Mouse (Mus musculus): ENCODE data around the gene Atp6v0a4. TPM values are rescaled to one million over a fixed set of nuclear protein-coding genes. Genes with fewer than 3 reads are reported as not detected.

Atp6v0a4 gene
- polyA plus RNA-seq, 1 experiment from 2014 or later = not detected

DNA sequence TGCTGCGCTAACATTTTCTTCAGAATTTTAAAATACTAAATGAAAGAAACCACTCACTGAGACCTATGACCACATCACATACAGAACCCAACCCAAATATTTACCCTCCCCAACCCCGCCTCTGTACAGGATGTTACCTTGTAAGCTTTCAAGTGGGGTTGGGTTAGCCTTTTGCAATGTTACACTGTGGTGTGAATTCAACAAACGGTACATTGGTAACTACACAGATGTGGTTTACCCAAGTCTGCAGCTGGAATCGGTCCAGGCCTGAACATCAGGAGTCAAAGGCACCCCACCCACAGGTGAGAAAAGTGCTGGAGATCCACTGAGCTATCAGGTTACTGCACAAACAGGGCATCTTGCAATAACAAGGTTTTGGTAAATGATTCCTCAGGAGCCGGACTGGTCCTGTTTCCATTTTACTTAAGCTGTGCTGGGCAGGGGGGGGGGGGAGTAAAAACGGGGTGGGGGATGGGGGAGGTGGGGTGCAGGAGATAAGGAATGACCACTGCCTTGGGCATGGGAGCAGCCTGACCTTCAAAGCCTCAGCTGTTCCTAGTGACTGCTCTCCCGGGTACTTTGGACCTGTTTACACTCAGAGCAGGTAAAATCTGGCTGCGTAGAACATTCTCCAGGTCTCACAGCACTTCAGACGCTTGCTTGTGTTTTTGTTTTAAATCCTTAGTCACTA, 3.6 kb downstream of the Atp6v0a4 start:
- H3K4me2 ChIP-seq (ENCODE audit: low read length) = no peak overlapping the region
- H3K9me3 ChIP-seq (ENCODE audit: control insufficient read depth, low read length) = no peaks in the 10 kb centered on the region
- H3K27ac ChIP-seq (replicated peaks; ENCODE audit: low read depth, low read length) = no peak overlapping the region
- no peaks in the 10 kb centered on the region for H3K27me3 ChIP-seq (ENCODE audit: control insufficient read depth, insufficient read depth, low read length)
- H3K9ac ChIP-seq (replicated peaks; ENCODE audit: low read length) = no peak overlapping the region
- H3K36me3 ChIP-seq (ENCODE audit: control insufficient read depth, insufficient read depth, low read length) = peaks cover 19% of the 10 kb centered on the region
- no peak for DNase-seq
- H3K4me1 ChIP-seq (ENCODE audit: control insufficient read depth, insufficient read depth, low read length) = no peaks in the 10 kb centered on the region
- no peak overlapping the region for H3K4me3 ChIP-seq (replicated peaks; ENCODE audit: low read depth, low read length)
- ATAC-seq (ENCODE audit: low FRiP score, low TSS enrichment) = no peak
- WGBS = 84% methylated on average over 9 of the region's 9 CpGs

DNA sequence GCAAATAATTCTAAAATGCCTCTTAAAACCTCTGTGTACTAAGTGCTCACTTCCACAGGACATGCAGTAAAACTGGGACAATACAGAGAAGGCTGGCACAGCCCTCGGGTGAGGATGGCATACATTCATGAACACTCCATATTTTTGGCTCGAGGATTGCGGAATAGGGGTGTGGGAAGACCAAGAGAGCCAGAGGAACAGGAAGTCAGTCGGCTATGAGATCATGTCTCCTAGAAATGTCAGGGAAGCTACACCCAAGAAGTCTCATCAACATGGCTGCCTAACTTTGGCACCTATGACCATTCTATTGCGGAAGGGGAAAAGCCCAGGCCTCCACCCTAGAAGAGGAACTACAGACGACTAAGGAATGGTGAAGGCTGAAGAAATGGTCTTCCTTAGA, 6.0 kb downstream of the Atp6v0a4 start:
- Histone ChIP-seq H3K9me3 (ENCODE audit: control insufficient read depth, low read length) (no peaks in the 10 kb centered on the region), H3K4me1 (ENCODE audit: control insufficient read depth, insufficient read depth, low read length) (no peaks in the 10 kb centered on the region), H3K4me3 (replicated peaks; ENCODE audit: low read depth, low read length) (no peak overlapping the region), H3K9ac (replicated peaks; ENCODE audit: low read length) (no peak overlapping the region), H3K4me2 (ENCODE audit: low read length) (no peak overlapping the region), H3K27ac (replicated peaks; ENCODE audit: low read depth, low read length) (no peak overlapping the region), H3K27me3 (ENCODE audit: control insufficient read depth, insufficient read depth, low read length) (no peaks in the 10 kb centered on the region), H3K36me3 (ENCODE audit: control insufficient read depth, insufficient read depth, low read length) (no peaks in the 10 kb centered on the region)
- 94% methylated on average over 6 of the region's 6 CpGs for WGBS
- ATAC-seq (ENCODE audit: low FRiP score, low TSS enrichment) (no peak), DNase-seq (no peak)

DNA sequence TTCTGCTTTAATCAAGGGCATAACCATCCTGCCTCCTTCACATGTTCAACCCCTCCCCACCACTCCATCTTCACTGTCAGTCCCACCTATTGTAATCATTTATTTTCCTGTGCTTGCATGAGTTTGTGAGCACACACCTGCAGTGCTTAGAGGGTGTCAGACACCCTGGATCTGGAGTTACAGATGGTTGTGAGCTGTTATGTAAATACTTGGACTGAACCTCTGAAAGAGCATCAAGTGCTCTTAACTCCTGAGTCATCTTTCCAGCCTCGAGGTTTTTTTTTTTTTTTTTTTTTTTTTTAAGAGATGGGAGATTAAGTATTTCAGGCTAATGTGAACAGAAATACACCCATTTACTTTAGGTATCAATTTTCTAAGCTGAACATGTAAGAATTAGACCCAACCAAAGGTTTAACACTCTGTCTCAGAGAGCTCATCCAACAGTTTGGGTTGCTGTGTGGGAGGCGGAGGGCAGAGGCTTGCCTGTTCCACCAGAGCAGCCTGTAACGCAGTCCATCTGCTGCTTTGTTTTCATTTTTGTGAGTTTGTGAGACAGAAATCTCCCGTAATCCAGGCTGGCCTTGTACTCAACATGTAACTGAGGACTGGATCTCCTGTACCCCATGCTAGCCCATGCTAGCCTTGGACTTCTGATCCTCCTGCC, 8.1 kb downstream of the Atp6v0a4 start:
- Histone ChIP-seq H3K9ac (replicated peaks; ENCODE audit: low read length) (no peak overlapping the region), H3K4me1 (ENCODE audit: control insufficient read depth, insufficient read depth, low read length) (no peaks in the 10 kb centered on the region), H3K36me3 (ENCODE audit: control insufficient read depth, insufficient read depth, low read length) (no peaks in the 10 kb centered on the region), H3K4me3 (replicated peaks; ENCODE audit: low read depth, low read length) (no peak overlapping the region), H3K27ac (replicated peaks; ENCODE audit: low read depth, low read length) (no peak overlapping the region), H3K9me3 (ENCODE audit: control insufficient read depth, low read length) (no peaks in the 10 kb centered on the region), H3K4me2 (ENCODE audit: low read length) (no peak overlapping the region), H3K27me3 (ENCODE audit: control insufficient read depth, insufficient read depth, low read length) (no peaks in the 10 kb centered on the region)
- 78% methylated on average over 4 of the region's 4 CpGs for WGBS
- no peak for DNase-seq
- no peak for ATAC-seq (ENCODE audit: low FRiP score, low TSS enrichment)

DNA sequence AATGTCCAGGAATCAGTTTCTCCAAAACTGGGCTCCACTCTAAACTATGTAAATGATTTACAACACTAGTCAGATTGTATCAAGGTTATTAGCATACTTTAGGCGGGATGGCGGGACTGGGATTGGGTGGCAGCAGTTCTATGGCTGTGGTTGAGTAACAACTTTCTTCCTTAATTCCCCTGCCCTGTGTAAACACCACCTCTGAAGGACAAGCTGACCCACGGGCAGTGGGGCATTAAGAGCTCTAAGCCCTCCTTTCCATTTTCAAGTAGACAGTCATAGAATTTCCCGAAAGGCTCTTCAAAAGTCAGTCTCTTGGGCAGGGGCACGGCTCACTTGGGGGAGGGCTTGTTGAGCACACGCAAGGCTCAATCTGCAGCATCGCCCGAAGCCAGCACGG, 13.5 kb downstream of the Atp6v0a4 start:
- DNase-seq = no peak

DNA sequence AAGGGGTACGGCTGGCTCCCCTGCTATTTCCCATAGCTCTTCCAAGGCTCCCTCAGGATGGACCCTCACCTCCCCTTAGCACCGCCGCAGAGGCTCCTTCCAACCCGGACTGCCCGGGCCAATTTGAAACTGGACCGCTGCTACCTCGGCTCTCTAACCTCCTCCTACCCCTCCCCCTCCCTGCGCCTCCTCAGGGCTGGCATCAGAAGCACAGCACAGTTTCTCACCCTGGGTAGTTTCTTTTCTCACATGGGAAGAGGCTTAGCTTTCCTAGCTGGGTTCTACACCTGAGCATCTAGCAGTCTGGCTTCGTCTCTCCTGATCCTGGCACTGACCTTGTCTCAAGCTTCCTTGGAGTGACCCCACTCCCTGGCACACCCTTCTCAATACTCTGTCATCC, 14.5 kb downstream of the Atp6v0a4 start:
- Histone ChIP-seq H3K4me1 (ENCODE audit: control insufficient read depth, insufficient read depth, low read length) (no peaks in the 10 kb centered on the region), H3K36me3 (ENCODE audit: control insufficient read depth, insufficient read depth, low read length) (no peaks in the 10 kb centered on the region), H3K9me3 (ENCODE audit: control insufficient read depth, low read length) (no peaks in the 10 kb centered on the region), H3K27ac (replicated peaks; ENCODE audit: low read depth, low read length) (no peak overlapping the region), H3K4me2 (ENCODE audit: low read length) (no peak overlapping the region), H3K9ac (replicated peaks; ENCODE audit: low read length) (no peak overlapping the region), H3K4me3 (replicated peaks; ENCODE audit: low read depth, low read length) (no peak overlapping the region), H3K27me3 (ENCODE audit: control insufficient read depth, insufficient read depth, low read length) (no peaks in the 10 kb centered on the region)
- WGBS = 19% methylated on average over 9 of the region's 9 CpGs
- peak; percentile 18 for DNase-seq
- no peak for ATAC-seq (ENCODE audit: low FRiP score, low TSS enrichment)

More for the DNA sequence above, 13.5 kb downstream of the Atp6v0a4 start:
- 76% methylated on average over 9 of the region's 9 CpGs for WGBS
- H3K4me3 ChIP-seq (replicated peaks; ENCODE audit: low read depth, low read length) = no peak overlapping the region
- no peaks in the 10 kb centered on the region for H3K9me3 ChIP-seq (ENCODE audit: control insufficient read depth, low read length)
- H3K9ac ChIP-seq (replicated peaks; ENCODE audit: low read length) = no peak overlapping the region
- no peaks in the 10 kb centered on the region for H3K36me3 ChIP-seq (ENCODE audit: control insufficient read depth, insufficient read depth, low read length)
- no peak overlapping the region for H3K27ac ChIP-seq (replicated peaks; ENCODE audit: low read depth, low read length)
- H3K4me1 ChIP-seq (ENCODE audit: control insufficient read depth, insufficient read depth, low read length) = no peaks in the 10 kb centered on the region
- H3K27me3 ChIP-seq (ENCODE audit: control insufficient read depth, insufficient read depth, low read length) = no peaks in the 10 kb centered on the region
- no peak overlapping the region for H3K4me2 ChIP-seq (ENCODE audit: low read length)
- ATAC-seq (ENCODE audit: low FRiP score, low TSS enrichment) = no peak

DNA sequence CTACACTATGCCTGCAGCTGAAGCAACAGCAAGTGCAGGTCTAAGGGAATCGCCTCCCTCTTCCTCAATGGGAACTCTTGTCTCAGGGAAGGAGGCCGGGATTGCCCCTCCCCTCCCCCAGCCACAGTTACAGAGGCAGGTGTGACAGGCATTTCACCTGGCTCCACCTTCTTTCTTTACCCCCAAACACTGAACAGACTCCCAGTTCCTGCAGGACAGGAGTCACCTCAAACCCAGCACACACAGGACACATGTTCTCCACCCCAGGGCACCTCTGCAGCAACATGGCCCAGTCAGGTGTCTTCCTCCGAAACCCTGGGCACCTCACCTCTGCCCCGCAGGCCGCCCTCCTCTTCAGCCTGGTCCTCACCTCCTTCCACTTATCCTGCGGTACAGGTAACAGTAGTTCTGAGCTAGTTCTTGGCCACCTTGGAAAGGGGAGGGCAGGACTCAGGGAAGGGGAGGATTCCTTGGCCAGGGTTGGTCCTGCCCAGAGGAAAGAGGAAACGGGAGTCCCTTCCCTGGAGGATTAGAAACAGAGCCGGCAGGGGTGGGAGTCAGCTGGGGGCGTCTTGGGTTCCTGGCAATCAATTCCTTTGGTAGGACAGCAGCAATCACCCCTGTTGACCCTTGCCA, 15.1 kb downstream of the Atp6v0a4 start, which contains the start of gene Tmem213:
TSS of gene Tmem213 (plus strand) at position 96 of the 636 bp plus-strand sequence.
- Histone ChIP-seq H3K9me3 (ENCODE audit: control insufficient read depth, low read length) (no peaks in the 10 kb centered on the region), H3K9ac (replicated peaks; ENCODE audit: low read length) (no peak within 1 kb of the TSS), H3K27ac (replicated peaks; ENCODE audit: low read depth, low read length) (no peak within 1 kb of the TSS), H3K36me3 (ENCODE audit: control insufficient read depth, insufficient read depth, low read length) (no peaks in the 10 kb centered on the region), H3K27me3 (ENCODE audit: control insufficient read depth, insufficient read depth, low read length) (no peaks in the 10 kb centered on the region), H3K4me1 (ENCODE audit: control insufficient read depth, insufficient read depth, low read length) (no peaks in the 10 kb centered on the region), H3K4me3 (replicated peaks; ENCODE audit: low read depth, low read length) (no peak within 1 kb of the TSS), H3K4me2 (ENCODE audit: low read length) (no peak within 1 kb of the TSS)
- WGBS = 30% methylated on average over 9 of the region's 9 CpGs
- DNase-seq = no peak
- ATAC-seq (ENCODE audit: low FRiP score, low TSS enrichment) = no peak

DNA sequence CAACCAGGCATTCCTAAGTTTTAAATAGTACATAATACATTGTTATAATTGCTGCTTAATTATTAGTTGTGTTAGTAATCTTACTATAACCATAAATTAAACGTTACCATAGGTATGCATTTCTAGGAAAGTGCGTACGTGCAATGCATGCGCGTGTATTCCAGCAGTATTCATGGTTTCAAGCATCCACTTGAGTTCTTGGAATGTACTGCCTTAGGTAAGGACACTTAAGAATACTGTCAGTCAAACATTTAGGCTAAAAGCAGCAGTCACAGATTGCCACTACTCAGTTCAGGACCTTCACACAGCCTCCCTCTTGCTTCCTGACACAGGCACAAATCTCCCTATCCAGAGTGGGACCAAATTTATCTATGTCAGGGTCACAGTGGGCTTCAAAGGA, 15.9 kb downstream of the Atp6v0a4 start:
- Histone ChIP-seq H3K4me2 (ENCODE audit: low read length) (no peak overlapping the region), H3K27ac (replicated peaks; ENCODE audit: low read depth, low read length) (no peak overlapping the region), H3K4me3 (replicated peaks; ENCODE audit: low read depth, low read length) (no peak overlapping the region), H3K36me3 (ENCODE audit: control insufficient read depth, insufficient read depth, low read length) (no peaks in the 10 kb centered on the region), H3K4me1 (ENCODE audit: control insufficient read depth, insufficient read depth, low read length) (no peaks in the 10 kb centered on the region), H3K27me3 (ENCODE audit: control insufficient read depth, insufficient read depth, low read length) (no peaks in the 10 kb centered on the region), H3K9ac (replicated peaks; ENCODE audit: low read length) (no peak overlapping the region), H3K9me3 (ENCODE audit: control insufficient read depth, low read length) (no peaks in the 10 kb centered on the region)
- 96% methylated on average over 5 of the region's 5 CpGs for whole genome bisulfite sequencing
- DNase-seq (no peak), ATAC-seq (ENCODE audit: low FRiP score, low TSS enrichment) (no peak)

DNA sequence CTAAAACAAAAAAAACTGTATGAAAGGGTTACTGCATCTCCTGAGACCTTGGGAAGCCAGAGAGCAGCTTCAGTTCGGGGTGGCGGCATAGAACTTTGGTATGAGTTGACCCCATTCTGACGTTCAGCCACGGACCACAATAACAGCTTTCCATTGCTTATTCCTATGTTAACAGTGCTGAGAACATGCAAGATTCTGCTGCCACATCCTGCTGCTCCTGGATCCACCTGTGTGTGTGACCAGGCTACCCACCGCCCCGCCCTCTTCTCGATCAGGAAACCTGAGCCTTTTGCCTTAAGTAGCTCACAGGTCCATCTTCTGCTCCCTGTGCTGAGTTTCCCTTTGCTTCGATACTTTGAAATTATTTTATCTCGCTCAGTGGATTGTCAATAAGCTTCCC, 18.5 kb downstream of the Atp6v0a4 start:
- H3K9ac ChIP-seq (replicated peaks; ENCODE audit: low read length) = no peak overlapping the region
- 89% methylated on average over 9 of the region's 9 CpGs for WGBS
- H3K4me1 ChIP-seq (ENCODE audit: control insufficient read depth, insufficient read depth, low read length) = no peaks in the 10 kb centered on the region
- no peak overlapping the region for H3K4me2 ChIP-seq (ENCODE audit: low read length)
- no peaks in the 10 kb centered on the region for H3K27me3 ChIP-seq (ENCODE audit: control insufficient read depth, insufficient read depth, low read length)
- H3K27ac ChIP-seq (replicated peaks; ENCODE audit: low read depth, low read length) = no peak overlapping the region
- ATAC-seq (ENCODE audit: low FRiP score, low TSS enrichment) (no peak), DNase-seq (no peak)
- no peaks in the 10 kb centered on the region for H3K36me3 ChIP-seq (ENCODE audit: control insufficient read depth, insufficient read depth, low read length)
- H3K4me3 ChIP-seq (replicated peaks; ENCODE audit: low read depth, low read length) = no peak overlapping the region
- no peaks in the 10 kb centered on the region for H3K9me3 ChIP-seq (ENCODE audit: control insufficient read depth, low read length)

DNA sequence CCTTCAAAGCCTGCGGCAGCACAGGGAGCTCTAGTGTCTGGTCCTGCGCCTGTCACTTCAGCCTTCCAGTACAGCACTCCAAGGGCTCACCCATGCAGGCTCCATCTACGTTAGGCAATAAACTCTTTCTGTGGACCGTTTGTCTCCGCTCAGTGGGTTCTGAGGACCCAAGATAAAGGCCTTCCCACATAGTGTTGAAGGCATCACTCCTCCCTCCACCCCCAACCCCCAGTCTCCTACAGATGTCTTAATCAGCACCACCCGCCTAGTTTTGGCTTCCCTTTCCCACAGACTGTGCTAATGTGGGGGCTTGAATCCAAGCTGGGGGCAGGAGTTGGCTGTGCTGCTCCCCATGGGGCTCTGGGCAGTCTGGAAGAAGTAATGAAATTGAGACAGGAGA, 20.6 kb downstream of the Atp6v0a4 start:
- Histone ChIP-seq H3K9ac (replicated peaks; ENCODE audit: low read length) (no peak overlapping the region), H3K4me2 (ENCODE audit: low read length) (no peak overlapping the region), H3K4me3 (replicated peaks; ENCODE audit: low read depth, low read length) (no peak overlapping the region), H3K9me3 (ENCODE audit: control insufficient read depth, low read length) (no peaks in the 10 kb centered on the region), H3K4me1 (ENCODE audit: control insufficient read depth, insufficient read depth, low read length) (no peaks in the 10 kb centered on the region), H3K27ac (replicated peaks; ENCODE audit: low read depth, low read length) (no peak overlapping the region), H3K36me3 (ENCODE audit: control insufficient read depth, insufficient read depth, low read length) (no peaks in the 10 kb centered on the region), H3K27me3 (ENCODE audit: control insufficient read depth, insufficient read depth, low read length) (no peaks in the 10 kb centered on the region)
- DNase-seq = no peak
- 50% methylated on average over 6 of the region's 6 CpGs for WGBS
- no peak for ATAC-seq (ENCODE audit: low FRiP score, low TSS enrichment)
